Mouse (Mus musculus) kidney, embryonic 14.5 days (tissue): Measurements from ENCODE around the gene March1. TPM values are rescaled to one million over a fixed set of nuclear protein-coding genes. Genes with fewer than 3 reads are reported as not detected.

Experiments
- ATAC-seq: fragments of 200-750 bp; cut with Nextera tagmentation; 2 replicates; pipeline ENCODE4 v1.8.0; 2017; ENCODE audit warnings: moderate number of reproducible peaks, mild to moderate bottlenecking, moderate TSS enrichment, moderate library complexity; ENCODE audit not compliant: low FRiP score, low TSS enrichment
- H3K27ac ChIP-seq: fragments of 300-500 bp; sonication (generic); 2 replicates; pipeline ENCODE4 v1.5.1; 2014; ENCODE audit warnings: low read depth, mild to moderate bottlenecking, low read length, moderate library complexity, mixed read lengths
- H3K27me3 ChIP-seq: fragments of 300-500 bp; sonication (generic); 2 replicates; pipeline ENCODE4 v1.6.1; 2014; ENCODE audit warnings: mild to moderate bottlenecking, low read length; ENCODE audit not compliant: control insufficient read depth, insufficient read depth
- H3K36me3 ChIP-seq: fragments of 300-500 bp; sonication (generic); 2 replicates; pipeline ENCODE4 v1.6.1; 2014; ENCODE audit warnings: low read length, mixed read lengths; ENCODE audit not compliant: control insufficient read depth, insufficient read depth
- H3K4me1 ChIP-seq: fragments of 300-500 bp; sonication (generic); 2 replicates; pipeline ENCODE4 v1.6.1; 2014; ENCODE audit warnings: low read length, mixed read lengths; ENCODE audit not compliant: control insufficient read depth, insufficient read depth
- H3K4me2 ChIP-seq: fragments of 300-500 bp; sonication (generic); replicated peaks from 2 replicates; pipeline ENCODE4 v1.6.1; 2014; ENCODE audit warnings: low read depth, mild to moderate bottlenecking, low read length
- H3K4me3 ChIP-seq: fragments of 300-500 bp; sonication (generic); 2 replicates; pipeline ENCODE4 v1.5.1; 2014; ENCODE audit warnings: mild to moderate bottlenecking, low read length
- H3K9ac ChIP-seq: fragments of 300-500 bp; sonication (generic); 2 replicates; pipeline ENCODE4 v1.6.1; 2014; ENCODE audit warnings: low read depth, mild to moderate bottlenecking, low read length, moderate library complexity
- H3K9me3 ChIP-seq: fragments of 300-500 bp; sonication (generic); 2 replicates; pipeline ENCODE4 v1.6.1; 2016; ENCODE audit warnings: low read length; ENCODE audit not compliant: control insufficient read depth
- WGBS: fragments of 180-500 bp; shearing (Covaris S2); extraction: QIAGEN DNeasy Blood & Tissue Kit; methylation state at CpG from one replicate; pipeline ENCODE4 v1.1.7; 2014; 5-methylcytosine and 5-hydroxymethylcytosine counted together
- polyA plus RNA-seq: library from polyadenylated mRNA; unstranded; fragments of >200 nt; fragmentation: Nextera tagmentation; extraction: Ambion mirVana; gene quantifications from 2 replicates; pipeline ENCODE4 v1.2.1, GENCODE M21; 2014

Gene March1
- polyA plus RNA-seq, 1 experiment from 2014 or later: 0.32 TPM

GRCm38 (mm10) chr8:66270116-66270515 lies 652.4 kb downstream of the March1 start:
- no peaks in the 10 kb centered on the region for H3K9me3 ChIP-seq
- no peak overlapping the region for H3K4me2 ChIP-seq
- no peak overlapping the region for H3K9ac ChIP-seq
- ATAC-seq: no peak
- H3K27me3 ChIP-seq: no peaks in the 10 kb centered on the region
- no peaks in the 10 kb centered on the region for H3K36me3 ChIP-seq
- H3K4me1 ChIP-seq: no peaks in the 10 kb centered on the region
- no peak overlapping the region for H3K27ac ChIP-seq
- H3K4me3 ChIP-seq: no peak overlapping the region
- 79% methylated on average over 2 of the region's 2 CpGs for whole genome bisulfite sequencing

DNA sequence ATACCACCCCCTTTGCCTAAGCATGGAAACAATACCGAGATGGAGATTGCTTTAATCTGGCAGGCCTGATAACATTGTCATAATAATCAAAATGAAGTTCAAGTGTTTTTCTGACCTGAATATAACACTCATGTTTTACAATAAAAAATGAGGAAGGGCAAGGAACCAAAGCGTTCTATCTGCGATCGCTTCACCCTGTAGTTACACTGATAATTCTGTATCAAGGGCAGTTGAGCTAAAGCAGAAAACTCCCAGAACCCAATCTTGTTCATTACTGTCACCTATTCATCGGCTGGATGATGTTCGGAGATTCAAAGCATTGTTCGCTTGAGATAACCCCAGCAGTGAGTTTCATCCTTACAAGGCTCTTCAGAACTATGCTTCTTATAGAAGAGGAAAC lies 700.1 kb downstream of the March1 start:
- Histone ChIP-seq H3K36me3 (no peaks in the 10 kb centered on the region), H3K4me2 (no peak overlapping the region), H3K9me3 (no peaks in the 10 kb centered on the region), H3K9ac (no peak overlapping the region), H3K27ac (no peak overlapping the region), H3K27me3 (no peaks in the 10 kb centered on the region), H3K4me3 (no peak overlapping the region), H3K4me1 (no peaks in the 10 kb centered on the region)
- ATAC-seq: no peak
- WGBS: 91% methylated on average over 7 of the region's 7 CpGs

- no peaks in the 10 kb centered on the region for H3K4me1 ChIP-seq
- H3K36me3 ChIP-seq: no peaks in the 10 kb centered on the region
- H3K9ac ChIP-seq: no peak overlapping the region
- WGBS: 67% methylated on average over 4 of the region's 4 CpGs
- ATAC-seq: no peak
- no peak overlapping the region for H3K4me3 ChIP-seq
- no peak overlapping the region for H3K4me2 ChIP-seq
- no peak overlapping the region for H3K27ac ChIP-seq
- H3K27me3 ChIP-seq: no peaks in the 10 kb centered on the region
- no peaks in the 10 kb centered on the region for H3K9me3 ChIP-seq
Observed at GRCm38 (mm10) chr8:66323045-66323807, 705.5 kb downstream of the March1 start.

DNA sequence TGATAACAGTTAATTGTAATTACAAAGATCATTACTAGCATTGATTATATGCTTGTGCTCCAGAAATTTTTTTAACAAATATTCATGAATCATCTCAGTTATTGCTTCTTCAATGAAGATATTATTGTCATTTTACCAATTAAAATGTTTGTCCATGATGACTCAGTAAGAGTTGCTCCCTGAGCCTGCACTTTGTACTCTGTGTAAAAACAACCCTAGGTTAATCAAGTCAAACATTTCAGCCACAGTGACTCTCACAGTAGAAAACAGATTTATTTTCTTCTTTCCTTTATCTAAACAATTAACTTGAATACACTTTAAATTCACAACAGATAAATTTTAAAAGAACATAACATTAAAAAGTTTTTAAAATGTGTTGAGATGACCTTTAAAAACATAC lies 708.7 kb downstream of the March1 start:
- no peak overlapping the region for H3K4me2 ChIP-seq
- H3K27ac ChIP-seq: no peak overlapping the region
- H3K4me1 ChIP-seq: no peaks in the 10 kb centered on the region
- ATAC-seq: no peak
- H3K4me3 ChIP-seq: no peak overlapping the region
- no peaks in the 10 kb centered on the region for H3K36me3 ChIP-seq
- no peaks in the 10 kb centered on the region for H3K9me3 ChIP-seq
- H3K27me3 ChIP-seq: no peaks in the 10 kb centered on the region
- no peak overlapping the region for H3K9ac ChIP-seq

- Histone ChIP-seq H3K4me1 (no peaks in the 10 kb centered on the region), H3K9ac (no peak overlapping the region), H3K36me3 (no peaks in the 10 kb centered on the region), H3K4me2 (no peak overlapping the region), H3K27ac (no peak overlapping the region), H3K9me3 (no peaks in the 10 kb centered on the region), H3K27me3 (no peaks in the 10 kb centered on the region), H3K4me3 (no peak overlapping the region)
- ATAC-seq: no peak
- WGBS: 76% methylated on average over 3 of the region's 3 CpGs
Observed at GRCm38 (mm10) chr8:66332206-66332605, 714.5 kb downstream of the March1 start.

DNA sequence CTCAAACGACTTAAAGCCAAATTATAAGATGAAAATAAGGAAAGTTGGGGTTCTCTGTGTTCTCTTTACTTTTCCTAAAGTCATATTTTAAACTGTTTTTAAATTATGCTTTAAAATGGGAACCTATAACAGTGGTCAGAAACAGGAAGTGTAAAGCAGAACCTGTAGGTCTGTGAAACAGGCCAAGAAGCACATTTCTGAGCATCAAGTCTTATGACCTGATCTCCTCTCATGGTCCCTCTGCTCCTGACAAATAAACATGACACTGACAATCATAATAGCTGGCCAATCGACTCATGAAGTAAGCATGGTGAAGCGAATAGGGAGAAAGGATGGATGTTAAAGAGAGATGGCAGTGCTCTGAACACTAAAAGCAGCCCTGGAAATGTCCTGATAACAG lies 716.6 kb downstream of the March1 start:
- WGBS: 75% methylated on average over 3 of the region's 3 CpGs
- no peaks in the 10 kb centered on the region for H3K27me3 ChIP-seq
- no peaks in the 10 kb centered on the region for H3K4me1 ChIP-seq
- no peak overlapping the region for H3K4me3 ChIP-seq
- H3K9ac ChIP-seq: no peak overlapping the region
- H3K4me2 ChIP-seq: no peak overlapping the region
- no peak overlapping the region for H3K27ac ChIP-seq
- H3K9me3 ChIP-seq: no peaks in the 10 kb centered on the region
- no peaks in the 10 kb centered on the region for H3K36me3 ChIP-seq
- no peak for ATAC-seq

- H3K36me3 ChIP-seq: no peaks in the 10 kb centered on the region
- H3K4me2 ChIP-seq: no peak overlapping the region
- WGBS: 79% methylated on average over 3 of the region's 3 CpGs
- H3K27me3 ChIP-seq: no peaks in the 10 kb centered on the region
- no peak overlapping the region for H3K4me3 ChIP-seq
- ATAC-seq: no peak
- H3K9ac ChIP-seq: no peak overlapping the region
- no peak overlapping the region for H3K27ac ChIP-seq
- no peaks in the 10 kb centered on the region for H3K9me3 ChIP-seq
- H3K4me1 ChIP-seq: no peaks in the 10 kb centered on the region
Observed at GRCm38 (mm10) chr8:66339551-66339950, 721.9 kb downstream of the March1 start.

DNA sequence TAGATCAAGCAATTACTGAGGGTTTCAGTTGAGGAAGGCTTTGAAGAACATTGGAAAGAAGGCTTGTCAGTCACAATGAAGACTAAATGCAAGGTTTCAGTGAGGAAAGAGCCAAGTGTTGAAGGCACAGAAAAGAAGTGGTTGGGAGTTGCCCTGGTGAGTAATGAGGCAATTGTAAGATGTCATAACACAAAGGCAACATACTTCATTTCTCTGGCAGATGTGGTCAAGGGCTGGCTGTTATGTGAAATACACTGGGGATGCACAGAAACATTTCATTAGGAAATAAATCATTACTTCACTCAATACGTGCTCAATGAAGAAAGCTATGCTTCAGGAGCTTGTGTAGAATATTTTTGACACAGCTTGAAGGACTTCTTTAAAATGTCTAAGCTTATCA lies 725.2 kb downstream of the March1 start:
- Histone ChIP-seq H3K36me3 (no peaks in the 10 kb centered on the region), H3K27me3 (no peaks in the 10 kb centered on the region), H3K9me3 (no peaks in the 10 kb centered on the region), H3K27ac (no peak overlapping the region), H3K4me2 (no peak overlapping the region), H3K9ac (no peak overlapping the region), H3K4me3 (no peak overlapping the region), H3K4me1 (no peaks in the 10 kb centered on the region)
- no peak for ATAC-seq
- 67% methylated on average over 1 of the region's 1 CpGs for WGBS

GRCm38 (mm10) chr8:66362882-66363801 lies 745.4 kb downstream of the March1 start:
- no peak overlapping the region for H3K27ac ChIP-seq
- no peaks in the 10 kb centered on the region for H3K4me1 ChIP-seq
- H3K4me2 ChIP-seq: no peak overlapping the region
- no peak overlapping the region for H3K4me3 ChIP-seq
- no peak for ATAC-seq
- no peaks in the 10 kb centered on the region for H3K36me3 ChIP-seq
- no peaks in the 10 kb centered on the region for H3K9me3 ChIP-seq
- H3K9ac ChIP-seq: no peak overlapping the region
- WGBS: 81% methylated on average over 5 of the region's 5 CpGs
- H3K27me3 ChIP-seq: no peaks in the 10 kb centered on the region
